Mouse (Mus musculus): ENCODE measurements around the gene Wdr47.

GRCm38 (mm10) chr3:108588446-108588845 is 2.6 kb upstream of the Wdr47 start:
- TF ChIP-seq MAFK (IDR thresholded peaks at IDR 0.05; ENCODE audit: insufficient read depth, low read depth, low read length) (no peak), CHD2 (IDR thresholded peaks at IDR 0.05; ENCODE audit: low read depth, low read length) (no peak)

All from ES-E14 (cell line).